Mouse (Mus musculus) naive thymus-derived CD4-positive, alpha-beta T cell, adult 5 months (primary cell): ENCODE data around the gene Adgrl3. TPM values are rescaled to one million over a fixed set of nuclear protein-coding genes. Genes with fewer than 3 reads are reported as not detected.

ENCODE experiments used
- polyA plus RNA-seq: library from polyadenylated mRNA; unstranded; fragments of 100-300 nt; shearing (Covaris generic); gene quantifications from one replicate; pipeline ENCODE4 v1.2.1, GENCODE M21; 2017

Gene Adgrl3
- 0.82 TPM for polyA plus RNA-seq

GRCm38 (mm10) chr5:81019590-81020254 lies at the start of gene Adgrl3:
TSS of gene Adgrl3 (plus strand) at chr5:81020138.

